Mouse (Mus musculus): ENCODE measurements around the gene Cep295nl. TPM values are rescaled to one million over a fixed set of nuclear protein-coding genes. Genes with fewer than 3 reads are reported as not detected.

The Cep295nl gene
- polyA plus RNA-seq, 1 experiment from 2014 or later, result 0.61 TPM

DNA sequence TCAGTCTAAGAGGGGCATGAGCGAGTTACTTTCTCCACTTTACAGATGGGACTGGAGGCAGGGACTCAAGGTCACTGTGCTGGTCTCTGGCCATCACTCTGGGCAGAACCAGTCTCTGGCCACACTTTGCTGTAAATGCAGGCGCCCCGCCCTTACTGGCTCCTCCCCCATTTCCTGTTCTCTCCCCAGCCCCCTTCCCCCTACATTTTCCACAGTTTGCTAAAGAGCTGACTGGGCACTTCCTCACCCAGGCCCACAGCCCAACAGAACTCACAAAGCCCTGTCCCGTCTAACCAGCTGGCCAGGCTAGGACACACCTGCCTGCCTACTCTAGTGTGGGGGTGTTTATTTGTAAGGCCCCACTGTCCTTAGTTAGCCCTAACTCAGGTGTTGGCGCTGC is 6.6 kb upstream of the Cep295nl start:
- Histone ChIP-seq H3K4me1 (peaks cover 55% of the 10 kb centered on the region), H3K27ac (peak overlapping the region; percentile 81), H3K36me3 (peaks cover 30% of the 10 kb centered on the region), H3K27me3 (ENCODE audit: low read depth, poor library complexity, severe bottlenecking) (no peaks in the 10 kb centered on the region), H3K9me3 (replicated peaks) (no peaks in the 10 kb centered on the region), H3K4me3 (peak overlapping the region; percentile 16; the same call in 1 of the 2 replicates)
- DNase-seq (ENCODE audit: low spot score), result no peak
- WGBS, result 52% methylated on average over 5 of the region's 5 CpGs

GRCm38 (mm10) chr11:118348419-118348818 is 6.1 kb upstream of the Cep295nl start:
- Histone ChIP-seq H3K4me1 (peaks cover 55% of the 10 kb centered on the region), H3K27ac (peak overlapping the region; percentile 81), H3K36me3 (peaks cover 30% of the 10 kb centered on the region), H3K4me3 (peak overlapping the region; percentile 16; the same call in 1 of the 2 replicates), H3K9me3 (replicated peaks) (no peaks in the 10 kb centered on the region), H3K27me3 (ENCODE audit: low read depth, poor library complexity, severe bottlenecking) (no peaks in the 10 kb centered on the region)
- DNase-seq (ENCODE audit: low spot score), result no peak
- WGBS, result 58% methylated on average over 3 of the region's 3 CpGs

DNA sequence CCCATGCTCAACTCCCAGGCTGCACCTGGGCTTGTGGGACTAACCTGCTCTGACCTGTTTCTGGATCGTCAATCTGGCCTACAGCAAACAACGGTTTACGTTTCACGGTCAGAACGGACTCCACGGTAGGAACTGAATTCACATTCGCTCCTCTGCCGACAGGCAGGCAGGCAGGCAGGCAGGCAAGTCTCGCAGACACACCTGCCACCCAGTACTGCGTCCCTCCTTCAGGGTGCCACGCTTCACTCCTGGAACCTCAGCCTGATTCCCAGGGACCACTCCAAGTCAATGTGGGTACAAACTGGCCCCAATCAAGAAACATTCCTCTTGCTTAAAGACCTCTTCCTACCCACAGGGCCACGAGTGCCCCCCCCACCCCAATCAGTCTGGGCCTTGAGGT is 5.6 kb upstream of the Cep295nl start:
- H3K27ac ChIP-seq, result no peak overlapping the region; the same call in 1 of the 2 replicates

GRCm38 (mm10) chr11:118347391-118347790 is 5.1 kb upstream of the Cep295nl start:
- Histone ChIP-seq H3K4me1 (peaks cover 55% of the 10 kb centered on the region), H3K4me3 (no peak overlapping the region), H3K27me3 (ENCODE audit: low read depth, poor library complexity, severe bottlenecking) (no peaks in the 10 kb centered on the region), H3K9me3 (replicated peaks) (no peaks in the 10 kb centered on the region), H3K36me3 (peaks cover 24% of the 10 kb centered on the region), H3K27ac (0 out of 2 replicates have a peak overlapping the region, but pooled peaks have one; percentile 1)
- 99% methylated on average over 2 of the region's 2 CpGs for WGBS
- DNase-seq (ENCODE audit: low spot score), result no peak

More for the DNA sequence above, 5.6 kb upstream of the Cep295nl start:
- Histone ChIP-seq H3K27me3 (ENCODE audit: low read depth, poor library complexity, severe bottlenecking) (no peaks in the 10 kb centered on the region), H3K4me3 (no peak overlapping the region), H3K9me3 (replicated peaks) (no peaks in the 10 kb centered on the region), H3K4me1 (peaks cover 55% of the 10 kb centered on the region), H3K36me3 (peaks cover 29% of the 10 kb centered on the region)
- DNase-seq (ENCODE audit: low spot score), result no peak
- 87% methylated on average over 12 of the region's 12 CpGs for WGBS

- H3K27me3 ChIP-seq (ENCODE audit: low read depth, poor library complexity, severe bottlenecking), result no peaks in the 10 kb centered on the region
- H3K36me3 ChIP-seq, result peaks cover 15% of the 10 kb centered on the region
- H3K4me1 ChIP-seq, result peaks cover 62% of the 10 kb centered on the region
- no peak overlapping the region for H3K4me3 ChIP-seq
- 93% methylated on average over 8 of the region's 8 CpGs for WGBS
- no peak for DNase-seq (ENCODE audit: low spot score)
- no peak overlapping the region for H3K27ac ChIP-seq
- H3K9me3 ChIP-seq (replicated peaks), result no peaks in the 10 kb centered on the region
Measured at GRCm38 (mm10) chr11:118346395-118347096, 4.2 kb upstream of the Cep295nl start.

- Histone ChIP-seq H3K4me1 (peaks cover 64% of the 10 kb centered on the region), H3K9me3 (replicated peaks) (no peaks in the 10 kb centered on the region), H3K36me3 (peaks cover 8% of the 10 kb centered on the region), H3K4me3 (no peak overlapping the region), H3K27me3 (ENCODE audit: low read depth, poor library complexity, severe bottlenecking) (no peaks in the 10 kb centered on the region), H3K27ac (peak overlapping the region; percentile 0; the same call in 1 of the 2 replicates)
- WGBS, result 84% methylated on average over 4 of the region's 4 CpGs
- DNase-seq (ENCODE audit: low spot score), result no peak
Measured at GRCm38 (mm10) chr11:118345693-118346092, 3.4 kb upstream of the Cep295nl start.

- 94% methylated on average over 2 of the region's 2 CpGs for WGBS
- no peaks in the 10 kb centered on the region for H3K9me3 ChIP-seq (replicated peaks)
- no peak overlapping the region for H3K4me3 ChIP-seq
- DNase-seq (ENCODE audit: low spot score), result no peak
- H3K27me3 ChIP-seq (ENCODE audit: low read depth, poor library complexity, severe bottlenecking), result no peaks in the 10 kb centered on the region
- peaks cover 48% of the 10 kb centered on the region for H3K4me1 ChIP-seq
- H3K36me3 ChIP-seq, result peaks cover 20% of the 10 kb centered on the region; the same call in 1 of the 2 replicates
- no peak overlapping the region for H3K27ac ChIP-seq
Measured at GRCm38 (mm10) chr11:118343629-118344028, 1.3 kb upstream of the Cep295nl start.

DNA sequence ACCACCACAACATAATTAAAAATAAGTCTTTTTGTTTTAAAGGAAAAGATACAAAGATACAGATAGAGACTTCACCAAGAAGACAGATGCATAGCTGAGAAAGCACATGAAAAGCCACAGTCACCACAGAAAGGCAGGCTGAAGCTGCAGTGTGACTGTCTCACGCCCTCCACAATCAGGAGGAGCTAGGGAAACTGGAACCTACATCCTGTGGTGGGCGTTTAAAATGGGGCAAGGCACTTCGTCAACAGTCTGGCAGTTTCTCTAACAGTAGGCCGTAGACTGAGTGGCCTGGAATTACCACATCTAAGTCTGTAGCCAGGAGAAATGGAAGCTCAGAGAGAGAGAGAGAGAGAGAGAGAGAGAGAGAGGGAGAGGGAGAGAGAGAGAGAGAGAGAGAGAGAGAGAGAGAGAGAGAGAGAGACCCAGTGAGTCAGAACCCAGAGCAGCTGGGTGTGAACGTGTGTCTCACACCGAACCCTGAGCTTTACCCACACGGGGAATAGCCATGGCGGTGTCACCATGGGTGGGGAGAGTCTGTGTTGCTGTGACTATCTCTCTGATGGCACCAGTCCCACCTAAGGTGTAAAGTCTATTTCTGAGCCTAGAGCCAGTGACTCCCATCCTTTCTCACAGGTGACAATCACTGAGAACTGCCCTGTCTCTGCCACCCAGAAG is 4.7 kb downstream of the Cep295nl start:
- no peaks in the 10 kb centered on the region for H3K27me3 ChIP-seq (ENCODE audit: low read depth, poor library complexity, severe bottlenecking)
- no peak overlapping the region for H3K27ac ChIP-seq
- DNase-seq (ENCODE audit: low spot score), result no peak
- WGBS, result 72% methylated on average over 8 of the region's 8 CpGs
- H3K4me3 ChIP-seq, result no peak overlapping the region
- H3K36me3 ChIP-seq, result peaks cover 33% of the 10 kb centered on the region
- H3K4me1 ChIP-seq, result peaks cover 15% of the 10 kb centered on the region
- H3K9me3 ChIP-seq (replicated peaks), result no peaks in the 10 kb centered on the region

DNA sequence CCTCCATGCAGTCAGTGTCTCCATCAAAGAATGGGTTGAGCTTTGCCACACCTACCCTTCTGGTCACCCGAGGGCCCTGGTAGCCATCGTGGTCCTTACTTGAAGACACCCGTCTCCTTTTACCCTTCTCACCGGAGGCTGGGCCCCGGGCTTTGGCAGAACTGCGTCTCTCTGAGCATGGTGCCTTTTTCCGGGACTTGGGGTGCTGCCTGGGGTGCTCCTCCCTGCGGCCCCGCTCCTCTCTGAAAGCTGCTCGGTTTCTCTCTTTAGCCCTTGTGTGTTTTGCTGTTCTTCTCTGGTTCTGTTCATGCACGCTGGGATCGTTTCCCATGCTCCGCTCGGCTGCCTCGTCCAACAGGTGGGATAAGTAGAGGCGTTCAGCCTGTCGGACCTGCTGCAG is 8.9 kb downstream of the Cep295nl start:
- Histone ChIP-seq H3K36me3 (peaks cover 55% of the 10 kb centered on the region), H3K27me3 (ENCODE audit: low read depth, poor library complexity, severe bottlenecking) (no peaks in the 10 kb centered on the region), H3K4me1 (peaks cover 4% of the 10 kb centered on the region), H3K4me3 (no peak overlapping the region), H3K9me3 (replicated peaks) (no peaks in the 10 kb centered on the region), H3K27ac (no peak overlapping the region)
- DNase-seq (ENCODE audit: low spot score), result no peak
- 90% methylated on average over 17 of the region's 17 CpGs for WGBS

DNA sequence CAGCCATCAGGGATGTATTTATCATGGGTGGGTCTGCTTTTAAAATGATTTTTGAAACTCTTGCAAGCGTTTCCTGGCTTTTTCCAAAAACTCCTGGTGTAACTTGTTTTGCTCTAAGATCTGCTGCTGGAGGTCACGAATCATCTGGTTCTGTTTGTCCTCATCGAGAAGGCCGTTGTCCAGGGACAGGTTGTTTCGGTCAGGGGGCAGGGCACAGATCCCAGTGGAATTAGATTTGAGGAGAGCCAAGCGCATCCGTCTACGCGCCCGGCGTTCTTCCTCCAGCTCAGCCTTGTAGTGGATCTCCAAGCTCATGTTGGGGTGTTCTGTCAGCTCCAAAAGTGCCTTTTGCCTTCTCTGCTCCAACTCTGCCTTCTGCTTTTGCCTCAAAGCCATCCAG is 9.9 kb downstream of the Cep295nl start:
- H3K4me3 ChIP-seq, result no peak overlapping the region
- H3K27me3 ChIP-seq (ENCODE audit: low read depth, poor library complexity, severe bottlenecking), result no peaks in the 10 kb centered on the region
- H3K4me1 ChIP-seq, result peaks cover 14% of the 10 kb centered on the region
- 90% methylated on average over 11 of the region's 11 CpGs for WGBS
- H3K9me3 ChIP-seq (replicated peaks), result no peaks in the 10 kb centered on the region
- DNase-seq (ENCODE audit: low spot score), result no peak
- H3K27ac ChIP-seq, result peak overlapping the region; percentile 11; the same call in 1 of the 2 replicates
- peaks cover 64% of the 10 kb centered on the region for H3K36me3 ChIP-seq

DNA sequence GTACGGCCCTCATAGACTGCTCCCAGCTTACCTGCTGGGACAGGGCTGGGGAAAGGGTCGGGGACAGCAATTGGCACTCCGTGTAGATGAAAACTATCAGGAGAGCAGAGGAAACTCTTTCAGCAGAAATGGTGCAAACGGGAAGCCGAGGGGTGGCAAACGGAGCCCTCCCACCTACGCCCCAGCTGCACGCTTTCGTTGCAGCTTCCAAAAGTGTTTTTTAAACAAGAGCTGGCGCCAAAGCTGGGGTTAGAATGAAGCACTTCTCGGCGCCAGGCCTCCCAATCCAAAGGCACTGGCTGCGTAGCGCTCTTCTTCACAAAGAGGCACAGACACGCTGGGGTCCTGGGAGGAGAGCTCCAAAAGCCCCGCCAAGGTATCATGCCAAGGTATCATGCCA is 11.5 kb downstream of the Cep295nl start:
- DNase-seq (ENCODE audit: low spot score), result no peak
- 92% methylated on average over 16 of the region's 16 CpGs for WGBS
- H3K4me3 ChIP-seq, result no peak overlapping the region
- H3K27me3 ChIP-seq (ENCODE audit: low read depth, poor library complexity, severe bottlenecking), result no peaks in the 10 kb centered on the region
- peaks cover 29% of the 10 kb centered on the region for H3K4me1 ChIP-seq
- H3K27ac ChIP-seq, result no peak overlapping the region
- H3K9me3 ChIP-seq (replicated peaks), result no peaks in the 10 kb centered on the region
- peaks cover 70% of the 10 kb centered on the region for H3K36me3 ChIP-seq

- no peak overlapping the region for H3K27ac ChIP-seq
- H3K36me3 ChIP-seq, result peaks cover 73% of the 10 kb centered on the region
- H3K27me3 ChIP-seq (ENCODE audit: low read depth, poor library complexity, severe bottlenecking), result no peaks in the 10 kb centered on the region
- H3K4me1 ChIP-seq, result peaks cover 32% of the 10 kb centered on the region
- H3K4me3 ChIP-seq, result no peak overlapping the region
- DNase-seq (ENCODE audit: low spot score), result no peak
- H3K9me3 ChIP-seq (replicated peaks), result no peaks in the 10 kb centered on the region
- WGBS, result 97% methylated on average over 14 of the region's 14 CpGs
Measured at GRCm38 (mm10) chr11:118330361-118330760, 11.9 kb downstream of the Cep295nl start.

DNA sequence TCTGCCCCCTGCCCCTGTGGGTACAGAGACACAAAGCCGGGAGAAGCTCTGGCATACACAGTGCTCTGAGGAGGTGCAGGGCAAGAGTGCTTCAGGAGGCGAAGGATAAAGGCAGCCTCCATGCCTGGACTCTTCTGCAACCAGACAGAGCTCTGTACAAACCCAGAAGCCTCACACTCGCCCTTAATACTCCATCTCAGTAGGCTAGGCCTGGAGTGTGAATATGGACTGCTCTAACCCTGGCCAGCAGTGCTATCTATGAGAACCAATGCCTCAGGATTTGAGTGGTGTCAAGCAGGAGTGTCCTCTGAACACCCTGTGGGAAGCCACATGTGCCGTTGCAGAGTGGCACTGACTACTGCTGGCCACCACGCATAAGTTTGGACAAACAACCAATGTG is 13.4 kb downstream of the Cep295nl start:
- Histone ChIP-seq H3K27ac (peak overlapping the region; percentile 83; the same call in 1 of the 2 replicates), H3K27me3 (ENCODE audit: low read depth, poor library complexity, severe bottlenecking) (no peaks in the 10 kb centered on the region), H3K36me3 (peaks cover 69% of the 10 kb centered on the region), H3K4me3 (no peak overlapping the region), H3K9me3 (replicated peaks) (no peaks in the 10 kb centered on the region), H3K4me1 (peaks cover 46% of the 10 kb centered on the region)
- 92% methylated on average over 5 of the region's 5 CpGs for WGBS
- DNase-seq (ENCODE audit: low spot score), result no peak

Data from limb, embryonic 10.5 days (tissue).